1 mouse cellular context compared by ENCODE assay signal in genomic region chr1:165765041-165765440, GRCm38 (mm10).
TF ChIP-seq lines count a peak whose summit lies in the region.

No protein-coding gene starts in this region.

TF ChIP-seq in MEL, 35 proteins besides CTCF, POLR2A, EP300 and RAD21 (continued from another document):
- TF ChIP-seq SMC3 (IDR thresholded peaks at IDR 0.05; ENCODE audit: low read depth, low read length), result no peak
- TF ChIP-seq MXI1 (IDR thresholded peaks at IDR 0.05; ENCODE audit: low read depth, low read length), result peak; percentile 52; the same call in 1 of the 2 replicates
- 0 out of 2 replicates have a peak, but pooled peaks have one; percentile 24 for TF ChIP-seq MYC (IDR thresholded peaks at IDR 0.05; ENCODE audit: low read depth, low read length)
- TF ChIP-seq CHD2 (IDR thresholded peaks at IDR 0.05; ENCODE audit: low read length), result no peak
- TF ChIP-seq SIN3A (IDR thresholded peaks at IDR 0.05; ENCODE audit: low read length), result no peak
- TF ChIP-seq MAZ (IDR thresholded peaks at IDR 0.05; ENCODE audit: low read depth, low read length), result no peak
- no peak for TF ChIP-seq ZMIZ1 (IDR thresholded peaks at IDR 0.05; ENCODE audit: low read depth, low read length)
